Mouse (Mus musculus): ENCODE results near the gene Lcor. TPM values are rescaled to one million over a fixed set of nuclear protein-coding genes. Genes with fewer than 3 reads are reported as not detected.

The Lcor gene
- total RNA-seq, 2 experiments from 2014 or later: 15.4 to 16.0 TPM

Small RNA genes within 50 kb of the gene (microRNA-seq; reads per million reads assigned to microRNA genes)
- 0 reads per million in 2 experiments for gene Mir8091 (ENCODE audit: borderline number of aligned reads in 2 of 2)

Other genes with a start within 250 kb of the Lcor start
- 100 to 1,000 TPM; 150 to 191 TPM for gene Tm9sf3, start 218.6 kb upstream of the Lcor start, total RNA-seq (2021)
- gene Pik3ap1, start 97.5 kb upstream of the Lcor start, total RNA-seq (2021): 10 to 100 TPM; 10.2 to 13.4 TPM
- gene Gm340, start 99.7 kb downstream of the Lcor start, total RNA-seq (2021): 10 to 100 TPM; 12.6 to 12.9 TPM

Measured in adrenal gland, adult 18-20 months (tissue).